16 mouse cellular contexts compared by ENCODE assay signal in the genomic region with DNA sequence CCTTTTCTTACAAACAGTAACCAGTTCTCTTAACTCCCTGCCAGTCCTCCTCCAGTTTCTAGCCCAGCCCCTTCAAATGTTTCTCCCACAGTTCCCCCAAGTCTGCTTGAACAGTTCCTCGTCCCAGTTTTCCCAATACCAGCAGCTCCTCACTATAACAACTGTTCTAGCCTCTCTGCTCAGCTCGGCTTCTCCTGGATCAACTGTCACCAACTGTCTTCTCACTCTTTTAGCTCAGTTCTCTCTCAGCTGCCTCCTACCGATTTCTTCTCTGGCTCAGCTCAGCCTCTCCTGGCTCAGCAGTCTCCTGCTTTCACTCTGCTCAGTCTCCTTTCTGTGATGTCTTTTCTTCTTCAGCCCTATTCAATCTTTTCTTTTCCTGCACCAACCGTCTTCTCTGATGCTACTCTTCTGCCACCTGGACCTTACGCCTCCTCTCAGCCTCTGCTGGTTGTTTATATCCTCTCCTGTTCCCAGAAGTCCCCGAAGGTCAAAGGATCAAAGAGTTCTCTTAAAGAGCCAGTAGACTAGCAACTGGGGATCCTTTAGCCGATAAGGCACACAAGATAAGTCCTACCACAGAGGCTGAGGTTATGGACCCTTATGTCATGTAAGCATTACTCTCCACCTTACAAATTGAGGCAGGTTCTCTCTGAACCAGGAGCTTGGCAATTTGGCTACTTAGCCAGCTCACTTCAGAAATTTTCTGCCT. TPM values are rescaled to one million over a fixed set of nuclear protein-coding genes. Genes with fewer than 3 reads are reported as not detected.
DNase-seq lines count a peak whose midpoint lies in the region; ATAC-seq and TF ChIP-seq lines count a peak whose summit lies in the region.
"Had no signal": no experiment of that assay in that cellular context is flagged by ENCODE, and none has a peak within 500 bp of the region (broad histone marks: within the 10 kb centered on the region; RNA-seq: fewer than 3 reads in every experiment).

No protein-coding gene starts in this region.

- no peak overlapping the region for H3K4me3 ChIP-seq in heart, embryonic 11.5 days (ENCODE audit: low read depth, low read length)
- H3K4me3 ChIP-seq in layer of hippocampus, adult 2 months = peak overlapping the region; percentile 17; the same call in 1 of the 2 replicates
- peak overlapping the region; percentile 71 for H3K4me3 ChIP-seq in brown adipose tissue, adult 24 weeks (ENCODE audit: insufficient read depth, low read depth, low read length)
- no peak overlapping the region for H3K4me3 ChIP-seq in liver, embryonic 14.5 days (ENCODE audit: insufficient read depth in 1 of 2, low read depth in 2 of 2, low read length in 2 of 2)
- H3K4me3 ChIP-seq: forebrain, embryonic 10.5 days; hindbrain, embryonic 15.5 days; limb, embryonic 15.5 days; neural tube, embryonic 13.5 days had no signal

- no peaks in the 10 kb centered on the region for H3K9me3 ChIP-seq in heart, embryonic 11.5 days (replicated peaks; ENCODE audit: control insufficient read depth, low read length)
- H3K9me3 ChIP-seq in liver, embryonic 14.5 days (ENCODE audit: control insufficient read depth, low read length) = no peaks in the 10 kb centered on the region
- H3K9me3 ChIP-seq: forebrain, embryonic 10.5 days; hindbrain, embryonic 15.5 days; limb, embryonic 15.5 days; neural tube, embryonic 13.5 days had no signal

- DNase-seq in heart, adult 18-20 months = no peak
- no peak for DNase-seq in layer of hippocampus, adult 2 months (ENCODE audit: low spot score in 2 of 2)
- DNase-seq in layer of hippocampus, postnatal 10 days (ENCODE audit: low spot score in 2 of 2) = no peak
- DNase-seq in liver, embryonic 14.5 days (ENCODE audit: low read depth in 3 of 3, low spot score in 3 of 3) = no peak
- DNase-seq in cerebellum, adult 9-11 months = no peak
- DNase-seq: cerebellum, adult 9-10 months; lung, postnatal 36 days; midbrain, embryonic 14.5 days; thymus, postnatal 4 days had no signal

- H3K27ac ChIP-seq in heart, embryonic 11.5 days (ENCODE audit: low read depth, low read length) = no peak overlapping the region
- peak overlapping the region; percentile 80 for H3K27ac ChIP-seq in layer of hippocampus, adult 2 months
- peak overlapping the region; percentile 89 for H3K27ac ChIP-seq in brown adipose tissue, adult 24 weeks (replicated peaks; ENCODE audit: low read depth, low read length)
- H3K27ac ChIP-seq in liver, embryonic 14.5 days = no peak overlapping the region
- H3K27ac ChIP-seq: forebrain, embryonic 10.5 days; hindbrain, embryonic 15.5 days; limb, embryonic 15.5 days; neural tube, embryonic 13.5 days had no signal

- peaks cover 7% of the 10 kb centered on the region; the same call in 1 of the 2 replicates for H3K4me1 ChIP-seq in heart, embryonic 11.5 days (ENCODE audit: control insufficient read depth, insufficient read depth, low read length)
- H3K4me1 ChIP-seq in brown adipose tissue, adult 24 weeks (ENCODE audit: control insufficient read depth, insufficient read depth, insufficient read length, low read length) = peaks cover 3% of the 10 kb centered on the region; the same call in 1 of the 2 replicates
- peaks cover 4 to 16% of the 10 kb centered on the region in 2 experiments; a peak in 3 of 4 replicates for H3K4me1 ChIP-seq in liver, embryonic 14.5 days (replicated peaks; ENCODE audit: control insufficient read depth in 2 of 2, insufficient read depth in 2 of 2, low read length in 1 of 2)
- H3K4me1 ChIP-seq: hindbrain, embryonic 15.5 days; neural tube, embryonic 13.5 days had no signal

- no peak for TF ChIP-seq CTCF in layer of hippocampus, adult 2 months (conservative IDR thresholded peaks at IDR 0.05)
- TF ChIP-seq CTCF in liver, embryonic 14.5 days (IDR thresholded peaks at IDR 0.05; ENCODE audit: low read depth) = no peak

- no peaks in the 10 kb centered on the region for H3K36me3 ChIP-seq in heart, embryonic 11.5 days (ENCODE audit: control insufficient read depth, insufficient read depth, low read length)
- H3K36me3 ChIP-seq in liver, embryonic 14.5 days (replicated peaks; ENCODE audit: control insufficient read depth, insufficient read depth, low read depth) = no peaks in the 10 kb centered on the region
- H3K36me3 ChIP-seq: forebrain, embryonic 10.5 days; hindbrain, embryonic 15.5 days; limb, embryonic 15.5 days; neural tube, embryonic 13.5 days had no signal

- ATAC-seq in heart, embryonic 11.5 days (replicated peaks; ENCODE audit: insufficient number of reproducible peaks, low FRiP score, low TSS enrichment) = no peak
- no peak for ATAC-seq in liver, embryonic 14.5 days (ENCODE audit: insufficient read depth)
- no peak for ATAC-seq in activated CD4-positive, CD25-positive, alpha-beta regulatory T cell, adult 4 months

- H3K4me2 ChIP-seq in heart, embryonic 11.5 days = peak overlapping the region; percentile 17
- H3K4me2 ChIP-seq in liver, embryonic 14.5 days (ENCODE audit: low read depth) = peak overlapping the region; percentile 21
- H3K4me2 ChIP-seq: hindbrain, embryonic 15.5 days; limb, embryonic 15.5 days; neural tube, embryonic 13.5 days had no signal

- H3K27me3 ChIP-seq in heart, embryonic 11.5 days (ENCODE audit: control insufficient read depth, insufficient read depth, low read length) = no peaks in the 10 kb centered on the region
- H3K27me3 ChIP-seq in liver, embryonic 14.5 days (ENCODE audit: control insufficient read depth, insufficient read depth, low read length) = no peaks in the 10 kb centered on the region
- H3K27me3 ChIP-seq: hindbrain, embryonic 15.5 days; limb, embryonic 15.5 days; neural tube, embryonic 13.5 days had no signal

- no peak for TF ChIP-seq EP300 in liver, embryonic 14.5 days (IDR thresholded peaks at IDR 0.05; ENCODE audit: low read depth)

- WGBS in heart, embryonic 11.5 days (ENCODE audit: insufficient replicate concordance) = 15% methylated on average over 7 of the region's 7 CpGs
- WGBS in liver, embryonic 14.5 days (ENCODE audit: insufficient replicate concordance) = 19% methylated on average over 7 of the region's 7 CpGs

- peak overlapping the region; percentile 30; the same call in 1 of the 2 replicates for H3K9ac ChIP-seq in heart, embryonic 11.5 days (ENCODE audit: low read depth, low read length)
- no peak overlapping the region for H3K9ac ChIP-seq in liver, embryonic 14.5 days (replicated peaks)
- H3K9ac ChIP-seq: hindbrain, embryonic 15.5 days; limb, embryonic 15.5 days; neural tube, embryonic 13.5 days had no signal

RNA-seq across cellular contexts. Expression of gene Fth1, which starts 16.0 kb away (rescaled TPM):
- 1,994 and 2,294 TPM in 2 replicates for polyA plus RNA-seq in heart, embryonic 11.5 days (2014; fragmentation: Nextera tagmentation; extraction: Ambion mirVana)
- 1,000 to 10,000 TPM; 2,847 to 3,135 TPM for total RNA-seq in heart, adult 18-20 months (2021)
- 1,000 to 10,000 TPM; 3,170 to 3,409 TPM for total RNA-seq in layer of hippocampus, adult 2 months (2021)
- 1,000 to 10,000 TPM; 2,066 to 2,109 TPM for total RNA-seq in layer of hippocampus, postnatal 10 days (2021)
- 4,010 and 5,287 TPM in 2 replicates for polyA plus RNA-seq in brown adipose tissue, adult 24 weeks (2012; ENCODE audit: insufficient read depth, insufficient read length, missing spikeins)
- polyA plus RNA-seq in liver, embryonic 14.5 days (2012; rRNA removed) = 1,645 and 1,653 TPM in 2 replicates
- polyA plus RNA-seq in liver, embryonic 14.5 days (2014; fragmentation: Nextera tagmentation; extraction: Ambion mirVana) = 3,787 and 3,976 TPM in 2 replicates
- 1,000 to 10,000 TPM; 1,834 to 2,304 TPM for polyA plus RNA-seq in activated CD4-positive, CD25-positive, alpha-beta regulatory T cell, adult 4 months (2017; shearing (Covaris generic))

RNA-seq across cellular contexts. Expression of gene Best1, which starts 37.1 kb away (rescaled TPM):
- polyA plus RNA-seq in heart, embryonic 11.5 days (2014; fragmentation: Nextera tagmentation; extraction: Ambion mirVana) = 0.10 and 0.41 TPM in 2 replicates
- under 1 TPM; 0.12 to 0.13 TPM for total RNA-seq in heart, adult 18-20 months (2021)
- total RNA-seq in layer of hippocampus, adult 2 months (2021) = 1 to 10 TPM; 1.2 to 1.5 TPM
- total RNA-seq in layer of hippocampus, postnatal 10 days (2021) = 1 to 10 TPM; 1.9 to 3.0 TPM
- not detected in 2 replicates for polyA plus RNA-seq in brown adipose tissue, adult 24 weeks (2012; ENCODE audit: insufficient read depth, insufficient read length, missing spikeins)
- 0.08 TPM in 1 of 2 replicates, not detected in the other for polyA plus RNA-seq in liver, embryonic 14.5 days (2012; rRNA removed)
- polyA plus RNA-seq in liver, embryonic 14.5 days (2014; fragmentation: Nextera tagmentation; extraction: Ambion mirVana) = 0.09 and 0.10 TPM in 2 replicates
- polyA plus RNA-seq in activated CD4-positive, CD25-positive, alpha-beta regulatory T cell, adult 4 months (2017; shearing (Covaris generic)) = not detected

RNA-seq across cellular contexts. Expression of gene Rab3il1, which starts 37.1 kb away (rescaled TPM):
- 50.8 and 54.0 TPM in 2 replicates for polyA plus RNA-seq in heart, embryonic 11.5 days (2014; fragmentation: Nextera tagmentation; extraction: Ambion mirVana)
- total RNA-seq in heart, adult 18-20 months (2021) = 1 to 10 TPM; 6.6 to 6.8 TPM
- total RNA-seq in layer of hippocampus, adult 2 months (2021) = 10 to 100 TPM in 1 of 2 experiments, 1 to 10 TPM in 1; 9.7 to 10.4 TPM
- total RNA-seq in layer of hippocampus, postnatal 10 days (2021) = 10 to 100 TPM; 13.9 to 14.5 TPM
- 4.8 and 7.5 TPM in 2 replicates for polyA plus RNA-seq in brown adipose tissue, adult 24 weeks (2012; ENCODE audit: insufficient read depth, insufficient read length, missing spikeins)
- 116 and 122 TPM in 2 replicates for polyA plus RNA-seq in liver, embryonic 14.5 days (2012; rRNA removed)
- 240 and 255 TPM in 2 replicates for polyA plus RNA-seq in liver, embryonic 14.5 days (2014; fragmentation: Nextera tagmentation; extraction: Ambion mirVana)
- polyA plus RNA-seq in activated CD4-positive, CD25-positive, alpha-beta regulatory T cell, adult 4 months (2017; shearing (Covaris generic)) = 1 to 10 TPM in 1 of 2 experiments, not detected in 1; 1.2 TPM

Comparison
In these comparisons a context has a peak if more than half of its experiments do, and no peak if none do; other contexts are left out.
1. H3K27ac ChIP-seq: peak in layer of hippocampus, adult 2 months (single experiment) and brown adipose tissue, adult 24 weeks (single experiment); none in heart, embryonic 11.5 days (single experiment) and liver, embryonic 14.5 days (single experiment).
2. H3K4me3 ChIP-seq: peak in layer of hippocampus, adult 2 months (single experiment) and brown adipose tissue, adult 24 weeks (single experiment); none in heart, embryonic 11.5 days (single experiment) and liver, embryonic 14.5 days (0 of 2).